10 mouse cellular contexts compared by ENCODE assay signal in genomic region chr1:151616555-151617205, GRCm38 (mm10). TPM values are rescaled to one million over a fixed set of nuclear protein-coding genes. Genes with fewer than 3 reads are reported as not detected.
DNase-seq lines count a peak whose midpoint lies in the region; ATAC-seq lines count a peak whose summit lies in the region.
"Had no signal": no experiment of that assay in that cellular context is flagged by ENCODE, and none has a peak within 500 bp of the region (broad histone marks: within the 10 kb centered on the region; RNA-seq: fewer than 3 reads in every experiment).

No protein-coding gene starts in this region.

- DNase-seq in embryo, embryonic 10 days (ENCODE audit: low spot score) = peak; percentile 20
- no peak for DNase-seq in embryo, embryonic 11 days
- DNase-seq in 3134 (ENCODE audit: extremely low read depth, insufficient read length, low spot score) (peak; percentile 34), liver (peak; percentile 85)
- peak; percentile 82 for DNase-seq in adrenal gland, adult 2 months
- no peak for DNase-seq in lung, adult 18-20 months
- DNase-seq in neural tube, embryonic 10.5 days (ENCODE audit: extremely low spot score, low spot score) = no peak
- DNase-seq: gastrocnemius, adult 2 months; kidney, postnatal 36 days had no signal

- ATAC-seq in megakaryocyte-erythroid progenitor cell, adult 5-6 weeks (replicated peaks; ENCODE audit: low FRiP score, low TSS enrichment, poor library complexity, severe bottlenecking) = no peak

RNA-seq across cellular contexts. Expression of gene Fam129a, which starts 45.7 kb away (rescaled TPM):
- total RNA-seq in adrenal gland, adult 2 months (2021) = 100 to 1,000 TPM; 101 to 116 TPM
- polyA plus RNA-seq in adrenal gland, adult 2 months (2012; rRNA removed) = 9.7 and 12.9 TPM in 2 replicates
- 0.83 and 2.5 TPM in 2 replicates for total RNA-seq in megakaryocyte-erythroid progenitor cell, adult 5-6 weeks (2014; fragmentation: Nextera tagmentation)
- total RNA-seq in megakaryocyte-erythroid progenitor cell, adult 5-6 weeks (2017) = 3.0 and 3.1 TPM in 2 replicates

Comparison
In these comparisons a context has a peak if more than half of its experiments do, and no peak if none do; other contexts are left out.
1. DNase-seq: peak in embryo, embryonic 10 days (single experiment), 3134 (single experiment), adrenal gland, adult 2 months (single experiment) and liver (single experiment); none in embryo, embryonic 11 days (single experiment), lung, adult 18-20 months (0 of 2) and neural tube, embryonic 10.5 days (single experiment).
2. RNA of gene Fam129a, which starts 45.7 kb away (total RNA-seq): 101 to 116 TPM in adrenal gland, adult 2 months; 0.83 to 3.1 TPM in megakaryocyte-erythroid progenitor cell, adult 5-6 weeks; every median in the first group is over 10 times any median in the second.